Mouse (Mus musculus) bone marrow, adult 2 months (tissue): ENCODE measurements around the gene Slc22a23. TPM values are rescaled to one million over a fixed set of nuclear protein-coding genes. Genes with fewer than 3 reads are reported as not detected.

Source experiments
- H3K27ac ChIP-seq: fragments of 200-500 bp; 2 replicates; pipeline ENCODE4 v1.5.1; 2012; ENCODE audit warnings: low read depth, mild to moderate bottlenecking, control low read depth, inconsistent platforms, low read length; ENCODE audit not compliant: control insufficient read depth, poor library complexity, insufficient read depth
- H3K4me1 ChIP-seq: fragments of 200-500 bp; 2 replicates; pipeline ENCODE4 v1.6.1; 2011; ENCODE audit warnings: low read length; ENCODE audit not compliant: control insufficient read depth, insufficient read depth
- H3K4me3 ChIP-seq: fragments of 200-500 bp; replicated peaks from 2 replicates; pipeline ENCODE3; 2011; ENCODE audit warnings: mild to moderate bottlenecking, low read depth, low read length, control low read depth; ENCODE audit not compliant: control insufficient read depth
- CTCF ChIP-seq: fragments of 200-500 bp; IDR thresholded peaks from 2 replicates; pipeline ENCODE4 v1.5.1; 2011; ENCODE audit warnings: low read length, control low read depth; ENCODE audit not compliant: control insufficient read depth, insufficient read depth
- POLR2A ChIP-seq: fragments of 200-500 bp; IDR thresholded peaks from 2 replicates; pipeline ENCODE4 v1.6.1; 2011; ENCODE audit warnings: low read depth, mild to moderate bottlenecking, control low read depth, low read length, borderline replicate concordance; ENCODE audit not compliant: control insufficient read depth
- WGBS: fragments of 180-500 bp; shearing (Covaris S2); methylation state at CpG from one replicate; pipeline ENCODE4 v1.1.7; 2018; 5-methylcytosine and 5-hydroxymethylcytosine counted together
- polyA plus RNA-seq: library from polyadenylated mRNA; stranded (reverse); fragments of >200 nt; gene quantifications from 2 replicates; pipeline ENCODE4 v1.2.4, GENCODE M21; 2011; ENCODE audit warnings: low replicate concordance; ENCODE audit not compliant: missing spikeins, insufficient read depth, insufficient read length

Gene Slc22a23
- polyA plus RNA-seq, 1 experiment: 26.2 TPM

GRCm38 (mm10) chr13:34248941-34249920 lies 95.8 kb downstream of the Slc22a23 start:
- H3K27ac ChIP-seq: no peak overlapping the region
- 88% methylated on average over 15 of the region's 15 CpGs for WGBS
- no peak for TF ChIP-seq CTCF
- no peak for TF ChIP-seq POLR2A
- no peak overlapping the region for H3K4me3 ChIP-seq
- no peaks in the 10 kb centered on the region for H3K4me1 ChIP-seq

- Histone ChIP-seq H3K4me1 (no peaks in the 10 kb centered on the region), H3K27ac (no peak overlapping the region), H3K4me3 (no peak overlapping the region)
- TF ChIP-seq POLR2A: no peak
- TF ChIP-seq CTCF: no peak
- 79% methylated on average over 6 of the region's 6 CpGs for WGBS
These were observed 96.9 kb downstream of the Slc22a23 start for GRCm38 (mm10) chr13:34248107-34248506.

GRCm38 (mm10) chr13:34246821-34247220 lies 98.2 kb downstream of the Slc22a23 start:
- Histone ChIP-seq H3K27ac (no peak overlapping the region), H3K4me3 (no peak overlapping the region), H3K4me1 (no peaks in the 10 kb centered on the region)
- no peak for TF ChIP-seq CTCF
- no peak for TF ChIP-seq POLR2A
- WGBS: 78% methylated on average over 3 of the region's 3 CpGs

- H3K27ac ChIP-seq: no peak overlapping the region
- TF ChIP-seq POLR2A (no peak), CTCF (no peak)
- 92% methylated on average over 6 of the region's 6 CpGs for WGBS
- H3K4me3 ChIP-seq: no peak overlapping the region
- no peaks in the 10 kb centered on the region for H3K4me1 ChIP-seq
These were observed 99.8 kb downstream of the Slc22a23 start for GRCm38 (mm10) chr13:34245216-34245615.

GRCm38 (mm10) chr13:34244186-34244585 lies 100.8 kb downstream of the Slc22a23 start:
- H3K27ac ChIP-seq: no peak overlapping the region
- TF ChIP-seq CTCF (no peak), POLR2A (no peak)
- WGBS: 87% methylated on average over 1 of the region's 1 CpGs
- no peaks in the 10 kb centered on the region for H3K4me1 ChIP-seq
- H3K4me3 ChIP-seq: no peak overlapping the region

- Histone ChIP-seq H3K27ac (no peak overlapping the region), H3K4me1 (no peaks in the 10 kb centered on the region), H3K4me3 (no peak overlapping the region)
- TF ChIP-seq CTCF: no peak
- TF ChIP-seq POLR2A: no peak
- 75% methylated on average over 3 of the region's 3 CpGs for WGBS
These were observed 102.8 kb downstream of the Slc22a23 start for GRCm38 (mm10) chr13:34242211-34242610.

GRCm38 (mm10) chr13:34240087-34240428 lies 104.9 kb downstream of the Slc22a23 start:
- H3K27ac ChIP-seq: no peak overlapping the region

GRCm38 (mm10) chr13:34239371-34240086 lies 105.5 kb downstream of the Slc22a23 start:
- WGBS: 87% methylated on average over 11 of the region's 11 CpGs
- TF ChIP-seq CTCF: no peak
- TF ChIP-seq POLR2A: no peak
- Histone ChIP-seq H3K4me3 (no peak overlapping the region), H3K4me1 (no peaks in the 10 kb centered on the region), H3K27ac (no peak overlapping the region)

More at GRCm38 (mm10) chr13:34240087-34240428, 104.9 kb downstream of the Slc22a23 start:
- Histone ChIP-seq H3K4me3 (no peak overlapping the region), H3K4me1 (no peaks in the 10 kb centered on the region)
- WGBS: 92% methylated on average over 3 of the region's 3 CpGs
- TF ChIP-seq CTCF (no peak), POLR2A (no peak)
